Mouse (Mus musculus) spleen, adult 18-20 months (tissue): ENCODE results near the gene Vamp8.

ENCODE experiments used
- DNase-seq, 2 experiments: peaks; one replicate each; pipeline ENCODE4 v3.0.0; 2022; ENCODE audit warnings: mixed read lengths in 2 of 2

The Vamp8 gene

DNA sequence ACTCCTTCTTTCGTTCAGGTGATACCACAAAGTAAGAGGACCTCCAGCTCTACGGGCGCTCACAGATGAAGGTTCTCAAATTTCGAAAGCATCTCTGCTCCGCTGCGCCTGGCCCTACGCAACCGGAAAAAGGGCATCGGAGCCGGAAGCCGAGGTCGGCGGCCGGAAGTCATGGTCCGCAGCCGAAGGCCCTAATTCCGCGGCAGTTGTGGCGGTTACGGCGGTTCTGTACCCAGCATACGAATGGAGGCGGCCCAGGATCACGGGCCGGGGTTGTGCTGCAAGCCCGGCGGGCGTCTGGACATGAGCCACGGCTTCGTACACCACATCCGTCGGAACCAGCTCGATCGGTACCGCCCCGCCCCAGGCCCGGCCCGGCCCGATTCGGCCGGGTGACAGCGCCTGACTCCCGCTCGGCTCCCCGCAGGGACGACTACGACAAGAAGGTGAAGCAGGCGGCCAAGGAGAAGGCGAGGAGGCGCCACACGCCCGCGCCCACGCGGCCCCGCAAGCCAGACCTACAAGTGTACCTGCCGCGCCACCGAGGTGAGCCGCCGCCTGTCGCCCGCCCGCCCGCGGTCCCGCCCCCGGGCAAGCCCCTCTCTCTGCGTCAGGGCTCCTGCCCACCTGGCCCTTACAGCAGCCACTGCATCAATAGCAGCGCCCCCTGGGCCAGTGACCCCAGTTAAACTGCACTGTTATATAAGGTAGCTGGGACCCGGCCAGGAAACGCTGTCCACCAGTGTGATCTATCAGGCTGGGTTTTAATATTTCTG, 43.1 kb downstream of the Vamp8 start, which contains the start of gene 0610030E20Rik:
Gene 0610030E20Rik, plus strand, starts transcription at position 152 of the 776 bp plus-strand sequence.
- DNase-seq, result peak; percentile 71 to 77

DNA sequence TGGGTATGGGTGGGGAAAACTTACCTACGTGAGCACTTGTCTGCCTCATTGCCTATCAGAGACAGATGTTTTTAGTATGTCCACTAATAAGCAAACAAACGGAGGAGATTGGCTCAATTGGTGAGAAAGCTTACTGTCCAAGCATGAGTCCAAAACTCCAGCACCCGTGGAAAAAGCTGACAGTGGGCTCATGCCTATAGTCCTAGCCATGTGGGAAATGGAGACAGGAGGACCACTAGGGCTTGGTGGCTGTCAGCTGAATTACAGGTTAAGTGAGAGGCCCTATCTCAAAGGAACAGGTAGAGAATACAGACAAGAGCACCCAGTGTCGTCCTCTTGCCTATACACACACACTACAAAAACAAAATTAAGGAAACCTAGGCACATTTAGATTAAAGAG, 44.2 kb downstream of the Vamp8 start:
- DNase-seq, result no peak

DNA sequence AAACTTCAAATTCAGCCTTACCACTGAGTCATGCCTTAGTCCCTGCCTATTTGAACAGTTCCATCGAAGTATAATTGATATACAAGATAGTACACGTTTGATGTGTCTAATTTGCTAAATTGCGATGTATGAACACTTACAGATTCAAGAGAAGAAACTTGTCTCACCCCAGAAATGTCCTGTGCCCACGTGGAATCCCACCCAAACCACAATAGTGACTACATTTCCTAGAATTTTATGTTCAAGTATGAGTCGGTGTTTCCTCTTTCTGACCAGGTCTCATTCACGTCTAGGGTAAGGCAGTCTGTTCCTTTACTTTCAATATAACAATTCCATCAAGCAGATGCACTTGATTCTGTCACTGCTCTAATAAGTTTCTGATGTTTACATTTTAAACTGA, 44.9 kb downstream of the Vamp8 start:
- DNase-seq, result no peak

DNA sequence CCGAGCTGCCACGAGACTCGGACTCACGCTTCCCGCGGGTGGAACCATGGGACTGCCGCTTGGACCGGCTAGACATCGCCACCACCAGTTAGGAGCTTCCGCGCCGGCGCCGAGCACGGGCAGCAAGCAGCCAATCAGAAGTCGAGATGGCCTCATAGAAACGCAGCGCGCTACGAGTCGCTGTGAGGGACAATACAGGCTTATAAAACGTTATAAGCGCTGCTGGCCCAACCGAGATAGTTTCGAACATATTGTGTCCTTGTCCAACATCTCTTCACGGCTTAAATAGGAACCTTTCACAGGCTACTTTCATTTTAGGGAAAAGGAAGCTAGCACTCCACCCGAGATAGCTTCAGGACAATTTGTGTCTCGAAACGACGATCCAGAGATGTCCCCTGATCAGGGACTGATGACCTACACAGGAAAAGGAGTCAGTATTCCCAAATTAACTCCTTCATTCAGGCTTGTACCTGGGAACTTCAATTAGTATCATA, 45.4 kb downstream of the Vamp8 start, which contains the start of gene Usp39:
Gene Usp39, minus strand, starts transcription at position 111 of the 494 bp plus-strand sequence.
- DNase-seq, result peak; percentile 82 to 87

DNA sequence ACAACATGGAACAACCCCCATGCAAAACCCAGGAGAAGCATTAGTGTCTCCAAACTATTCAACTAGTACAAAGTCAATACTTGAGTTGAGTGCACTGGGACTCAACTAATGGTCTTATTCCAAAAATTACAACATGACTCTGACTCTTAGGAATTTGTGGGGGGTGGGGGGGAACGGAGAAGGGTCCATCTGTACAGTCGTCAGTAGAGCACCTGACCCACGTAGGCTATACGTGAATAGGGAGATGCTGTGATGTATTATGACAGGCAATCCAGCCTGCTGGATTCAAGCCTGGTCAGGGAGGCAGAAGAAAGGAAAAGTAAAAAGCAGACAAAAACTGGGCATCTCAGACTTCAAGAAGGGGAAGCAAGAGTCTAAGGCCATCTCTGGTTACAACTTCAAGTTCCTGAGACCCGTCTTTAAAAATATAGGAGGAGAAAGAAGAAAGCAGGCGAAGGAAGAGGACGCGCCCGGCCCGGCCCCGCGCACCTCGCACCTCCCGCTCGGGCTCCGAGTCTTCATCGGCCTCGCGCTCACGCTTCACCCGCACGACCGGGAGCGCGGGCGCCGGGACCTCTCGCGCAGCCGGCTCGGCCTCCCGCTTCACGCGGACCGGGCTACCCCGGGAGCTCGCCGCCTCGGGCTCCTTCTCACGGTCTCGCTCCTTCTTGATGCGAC, 46.0 kb downstream of the Vamp8 start:
- no peak for DNase-seq

DNA sequence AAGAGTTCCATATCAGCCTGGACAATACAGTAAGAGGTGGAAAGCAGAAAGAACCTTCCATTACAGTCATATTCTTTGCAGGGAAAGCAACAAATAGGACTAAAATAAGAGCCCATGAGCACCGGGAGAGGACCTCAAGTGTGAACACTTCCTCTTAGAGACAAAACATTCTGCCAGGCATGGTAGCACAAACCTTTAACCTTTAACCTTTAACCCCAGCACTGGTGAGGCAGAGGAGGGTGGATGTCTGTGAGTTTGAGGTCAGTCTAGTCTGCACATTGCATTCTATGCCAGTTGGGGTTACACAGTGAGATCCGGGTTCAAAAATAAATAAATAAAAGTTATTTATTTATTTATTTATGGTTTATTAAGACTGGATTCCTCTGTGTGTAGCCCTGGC, 50.0 kb downstream of the Vamp8 start:
- no peak for DNase-seq
